Mouse (Mus musculus): ENCODE results near the gene Gja5. TPM values are rescaled to one million over a fixed set of nuclear protein-coding genes. Genes with fewer than 3 reads are reported as not detected.
A peak's percentile ranks its signal among the peaks of the same experiment; 100 is the strongest.
"Not testable (repeated sequence)": the region's sequence is repeated elsewhere in the genome, so short reads cannot be mapped to it uniquely, and the experiment has no call there.

Gja5 gene
- polyA plus RNA-seq, 1 experiment from 2014 or later: 2.4 TPM

GRCm38 (mm10) chr3:97087326-97087725, 182.8 kb downstream of the Gja5 start:
- no peak overlapping the region for H3K9ac ChIP-seq (replicated peaks)
- no peak overlapping the region for H3K4me3 ChIP-seq
- 72% methylated on average over 4 of the region's 4 CpGs for WGBS
- no peaks in the 10 kb centered on the region for H3K27me3 ChIP-seq
- no peaks in the 10 kb centered on the region for H3K36me3 ChIP-seq
- 0 out of 2 replicates have a peak, but pooled peaks cover 8% of the 10 kb centered on the region for H3K9me3 ChIP-seq
- H3K4me1 ChIP-seq: no peaks in the 10 kb centered on the region
- no peak for ATAC-seq (replicated peaks)
- H3K27ac ChIP-seq (replicated peaks): no peak overlapping the region
- H3K4me2 ChIP-seq (replicated peaks): no peak overlapping the region

- not testable (repeated sequence) for H3K36me3 ChIP-seq; H3K27ac ChIP-seq (replicated peaks); H3K27me3 ChIP-seq; H3K4me3 ChIP-seq; H3K9ac ChIP-seq (replicated peaks); H3K4me1 ChIP-seq; H3K4me2 ChIP-seq (replicated peaks); ATAC-seq (replicated peaks); H3K9me3 ChIP-seq
- whole genome bisulfite sequencing: 81% methylated on average over 4 of the region's 4 CpGs
These were observed 183.8 kb downstream of the Gja5 start for GRCm38 (mm10) chr3:97088291-97088690.

GRCm38 (mm10) chr3:97091971-97092370, 187.5 kb downstream of the Gja5 start:
- ATAC-seq (replicated peaks); H3K27me3 ChIP-seq; H3K36me3 ChIP-seq; H3K9me3 ChIP-seq; H3K4me3 ChIP-seq; H3K27ac ChIP-seq (replicated peaks); H3K4me1 ChIP-seq; H3K9ac ChIP-seq (replicated peaks); H3K4me2 ChIP-seq (replicated peaks): not testable (repeated sequence)
- WGBS: 91% methylated on average over 7 of the region's 7 CpGs

- H3K27me3 ChIP-seq; H3K27ac ChIP-seq (replicated peaks); ATAC-seq (replicated peaks); H3K4me3 ChIP-seq; H3K4me1 ChIP-seq; H3K36me3 ChIP-seq; H3K9ac ChIP-seq (replicated peaks); H3K4me2 ChIP-seq (replicated peaks); H3K9me3 ChIP-seq: not testable (repeated sequence)
- 83% methylated on average over 4 of the region's 4 CpGs for WGBS
These were observed 192.2 kb downstream of the Gja5 start for GRCm38 (mm10) chr3:97096664-97097063.

- 54% methylated on average over 10 of the region's 10 CpGs for WGBS
- peaks cover 9% of the 10 kb centered on the region for H3K4me1 ChIP-seq
- H3K9me3 ChIP-seq: no peaks in the 10 kb centered on the region
- peak; percentile 66 for ATAC-seq (replicated peaks)
- H3K9ac ChIP-seq (replicated peaks): no peak overlapping the region
- no peak overlapping the region for H3K4me2 ChIP-seq (replicated peaks)
- no peaks in the 10 kb centered on the region for H3K36me3 ChIP-seq
- no peaks in the 10 kb centered on the region for H3K27me3 ChIP-seq
- H3K4me3 ChIP-seq: no peak overlapping the region
- 0 out of 2 replicates have a peak overlapping the region, but pooled peaks have one; percentile 18 for H3K27ac ChIP-seq (replicated peaks)
These were observed 196.5 kb downstream of the Gja5 start for GRCm38 (mm10) chr3:97100784-97101641.

GRCm38 (mm10) chr3:97103946-97104345, 199.5 kb downstream of the Gja5 start:
- H3K9me3 ChIP-seq; H3K4me2 ChIP-seq (replicated peaks); H3K4me3 ChIP-seq; H3K27ac ChIP-seq (replicated peaks); H3K27me3 ChIP-seq; H3K9ac ChIP-seq (replicated peaks); ATAC-seq (replicated peaks); H3K36me3 ChIP-seq; H3K4me1 ChIP-seq: not testable (repeated sequence)
- 86% methylated on average over 3 of the region's 5 CpGs for WGBS

GRCm38 (mm10) chr3:97104696-97105430, 200.4 kb downstream of the Gja5 start:
- Histone ChIP-seq H3K4me3 (no peak overlapping the region), H3K4me2 (replicated peaks) (no peak overlapping the region), H3K4me1 (peaks cover 9% of the 10 kb centered on the region), H3K27me3 (no peaks in the 10 kb centered on the region), H3K36me3 (no peaks in the 10 kb centered on the region), H3K27ac (replicated peaks) (no peak overlapping the region), H3K9ac (replicated peaks) (no peak overlapping the region), H3K9me3 (no peaks in the 10 kb centered on the region)
- no peak for ATAC-seq (replicated peaks)
- 79% methylated on average over 1 of the region's 1 CpGs for WGBS

GRCm38 (mm10) chr3:97117511-97117910, 213.0 kb downstream of the Gja5 start:
- no peak overlapping the region for H3K4me2 ChIP-seq (replicated peaks)

GRCm38 (mm10) chr3:97118313-97118712, 213.8 kb downstream of the Gja5 start:
- ATAC-seq (replicated peaks): no peak
- no peaks in the 10 kb centered on the region for H3K36me3 ChIP-seq

More at GRCm38 (mm10) chr3:97117511-97117910, 213.0 kb downstream of the Gja5 start:
- ATAC-seq (replicated peaks): no peak
- WGBS: 94% methylated on average over 6 of the region's 6 CpGs
- Histone ChIP-seq H3K4me3 (no peak overlapping the region), H3K27ac (replicated peaks) (no peak overlapping the region), H3K36me3 (no peaks in the 10 kb centered on the region), H3K4me1 (no peaks in the 10 kb centered on the region), H3K27me3 (no peaks in the 10 kb centered on the region), H3K9ac (replicated peaks) (no peak overlapping the region), H3K9me3 (no peaks in the 10 kb centered on the region)

GRCm38 (mm10) chr3:97124193-97124592, 219.7 kb downstream of the Gja5 start:
- no peaks in the 10 kb centered on the region for H3K36me3 ChIP-seq
- WGBS: 55% methylated on average over 7 of the region's 7 CpGs
- H3K4me1 ChIP-seq: no peaks in the 10 kb centered on the region
- no peak overlapping the region for H3K4me2 ChIP-seq (replicated peaks)
- no peaks in the 10 kb centered on the region for H3K27me3 ChIP-seq
- no peak overlapping the region for H3K27ac ChIP-seq (replicated peaks)
- no peaks in the 10 kb centered on the region for H3K9me3 ChIP-seq
- no peak overlapping the region for H3K9ac ChIP-seq (replicated peaks)
- no peak for ATAC-seq (replicated peaks)
- no peak overlapping the region for H3K4me3 ChIP-seq

More at GRCm38 (mm10) chr3:97118313-97118712, 213.8 kb downstream of the Gja5 start:
- Histone ChIP-seq H3K4me2 (replicated peaks) (no peak overlapping the region), H3K27ac (replicated peaks) (no peak overlapping the region), H3K9ac (replicated peaks) (no peak overlapping the region), H3K9me3 (no peaks in the 10 kb centered on the region), H3K4me1 (no peaks in the 10 kb centered on the region), H3K4me3 (no peak overlapping the region), H3K27me3 (no peaks in the 10 kb centered on the region)
- 62% methylated on average over 12 of the region's 12 CpGs for WGBS

Data from forebrain, embryonic 15.5 days (tissue).